Mouse (Mus musculus) heart, embryonic 16.5 days (tissue): Measurements from ENCODE around the gene Msi2. TPM values are rescaled to one million over a fixed set of nuclear protein-coding genes. Genes with fewer than 3 reads are reported as not detected.

ENCODE experiments used
- ATAC-seq: fragments of 200-750 bp; cut with Nextera tagmentation; replicated peaks from 2 replicates; pipeline ENCODE4 v1.8.0; 2017; ENCODE audit warnings: moderate number of reproducible peaks; ENCODE audit not compliant: insufficient read depth, low FRiP score; ENCODE audit errors: extremely low read depth
- H3K27ac ChIP-seq: fragments of 300-500 bp; sonication (generic); 2 replicates; pipeline ENCODE4 v1.5.1; 2014; ENCODE audit warnings: mild to moderate bottlenecking, low read length, control low read depth, moderate library complexity
- H3K27me3 ChIP-seq: fragments of 300-500 bp; sonication (generic); 2 replicates; pipeline ENCODE4 v1.6.1; 2014; ENCODE audit warnings: low read length, mixed read lengths; ENCODE audit not compliant: control insufficient read depth, insufficient read depth
- H3K36me3 ChIP-seq: fragments of 300-500 bp; sonication (generic); 2 replicates; pipeline ENCODE4 v1.6.1; 2014; ENCODE audit not compliant: control insufficient read depth, insufficient read depth
- H3K4me1 ChIP-seq: fragments of 300-500 bp; sonication (generic); 2 replicates; pipeline ENCODE4 v1.6.1; 2014; ENCODE audit warnings: low read length, mixed read lengths; ENCODE audit not compliant: control insufficient read depth, insufficient read depth
- H3K4me2 ChIP-seq: fragments of 300-500 bp; sonication (generic); 2 replicates; pipeline ENCODE4 v1.6.1; 2014; ENCODE audit warnings: low read depth, mild to moderate bottlenecking, control low read depth, low read length
- H3K4me3 ChIP-seq: fragments of 300-500 bp; sonication (generic); 2 replicates; pipeline ENCODE4 v1.5.1; 2014; ENCODE audit warnings: mild to moderate bottlenecking, control low read depth, low read length
- H3K9ac ChIP-seq: fragments of 300-500 bp; sonication (generic); 2 replicates; pipeline ENCODE4 v1.6.1; 2014; ENCODE audit warnings: low read length, control low read depth
- H3K9me3 ChIP-seq: fragments of 300-500 bp; sonication (generic); replicated peaks from 2 replicates; pipeline ENCODE4 v1.6.1; 2016; ENCODE audit warnings: low read length; ENCODE audit not compliant: control insufficient read depth
- WGBS: fragments of 180-500 bp; shearing (Covaris S2); extraction: QIAGEN DNeasy Blood & Tissue Kit; methylation state at CpG from one replicate; pipeline ENCODE4 v1.1.7; 2014; 5-methylcytosine and 5-hydroxymethylcytosine counted together
- polyA plus RNA-seq: library from polyadenylated mRNA; unstranded; fragments of >200 nt; fragmentation: Nextera tagmentation; extraction: Ambion mirVana; gene quantifications from 2 replicates; pipeline ENCODE4 v1.2.1, GENCODE M21; 2015

Gene Msi2
- polyA plus RNA-seq, 1 experiment from 2014 or later = 20.6 TPM

- no peaks in the 10 kb centered on the region for H3K9me3 ChIP-seq
- H3K4me2 ChIP-seq = no peak overlapping the region
- 56% methylated on average over 8 of the region's 8 CpGs for WGBS
- peaks cover 26% of the 10 kb centered on the region for H3K4me1 ChIP-seq
- no peak for ATAC-seq
- 0 out of 2 replicates have a peak overlapping the region, but pooled peaks have one; percentile 9 for H3K9ac ChIP-seq
- H3K27ac ChIP-seq = peak overlapping the region; percentile 83
- 0 out of 2 replicates have a peak, but pooled peaks cover 2% of the 10 kb centered on the region for H3K36me3 ChIP-seq
- H3K4me3 ChIP-seq = no peak overlapping the region
- H3K27me3 ChIP-seq = no peaks in the 10 kb centered on the region
These were observed 323.0 kb downstream of the Msi2 start for GRCm38 (mm10) chr11:88395076-88395990.

- ATAC-seq = no peak
- 0 out of 2 replicates have a peak overlapping the region, but pooled peaks have one; percentile 9 for H3K9ac ChIP-seq
- H3K4me2 ChIP-seq = peak overlapping the region; percentile 23; the same call in 1 of the 2 replicates
- H3K4me3 ChIP-seq = no peak overlapping the region
- H3K27me3 ChIP-seq = no peaks in the 10 kb centered on the region
- 0 out of 2 replicates have a peak, but pooled peaks cover 2% of the 10 kb centered on the region for H3K36me3 ChIP-seq
- H3K27ac ChIP-seq = peak overlapping the region; percentile 83
- no peaks in the 10 kb centered on the region for H3K9me3 ChIP-seq
- WGBS = 53% methylated on average over 19 of the region's 19 CpGs
- H3K4me1 ChIP-seq = peaks cover 23% of the 10 kb centered on the region
These were observed 323.8 kb downstream of the Msi2 start for GRCm38 (mm10) chr11:88394341-88395075.

DNA sequence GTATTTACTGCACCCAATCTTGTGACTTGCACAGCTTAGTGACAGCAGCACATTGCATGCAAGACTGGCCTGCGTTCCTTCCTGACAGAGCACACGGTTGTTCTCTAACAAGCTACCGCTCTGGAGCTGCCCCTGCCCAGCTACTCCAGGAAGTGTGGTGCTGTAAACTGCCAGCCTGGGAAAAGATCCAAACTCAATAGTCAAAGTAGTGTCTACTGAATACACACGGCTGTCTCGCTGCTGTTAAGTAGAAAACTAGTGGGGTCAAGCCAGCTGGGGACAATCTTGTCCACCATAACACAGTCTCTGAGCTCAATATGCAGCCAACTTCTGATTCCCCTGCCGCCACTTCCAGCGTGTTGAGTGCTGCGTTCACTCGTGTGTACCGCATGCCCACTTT, 325.6 kb downstream of the Msi2 start:
- Histone ChIP-seq H3K4me3 (no peak overlapping the region), H3K4me1 (peaks cover 21% of the 10 kb centered on the region), H3K9me3 (no peaks in the 10 kb centered on the region), H3K4me2 (no peak overlapping the region), H3K9ac (no peak overlapping the region), H3K36me3 (0 out of 2 replicates have a peak, but pooled peaks cover 2% of the 10 kb centered on the region), H3K27me3 (no peaks in the 10 kb centered on the region), H3K27ac (no peak overlapping the region)
- ATAC-seq = no peak
- WGBS = 67% methylated on average over 10 of the region's 10 CpGs

DNA sequence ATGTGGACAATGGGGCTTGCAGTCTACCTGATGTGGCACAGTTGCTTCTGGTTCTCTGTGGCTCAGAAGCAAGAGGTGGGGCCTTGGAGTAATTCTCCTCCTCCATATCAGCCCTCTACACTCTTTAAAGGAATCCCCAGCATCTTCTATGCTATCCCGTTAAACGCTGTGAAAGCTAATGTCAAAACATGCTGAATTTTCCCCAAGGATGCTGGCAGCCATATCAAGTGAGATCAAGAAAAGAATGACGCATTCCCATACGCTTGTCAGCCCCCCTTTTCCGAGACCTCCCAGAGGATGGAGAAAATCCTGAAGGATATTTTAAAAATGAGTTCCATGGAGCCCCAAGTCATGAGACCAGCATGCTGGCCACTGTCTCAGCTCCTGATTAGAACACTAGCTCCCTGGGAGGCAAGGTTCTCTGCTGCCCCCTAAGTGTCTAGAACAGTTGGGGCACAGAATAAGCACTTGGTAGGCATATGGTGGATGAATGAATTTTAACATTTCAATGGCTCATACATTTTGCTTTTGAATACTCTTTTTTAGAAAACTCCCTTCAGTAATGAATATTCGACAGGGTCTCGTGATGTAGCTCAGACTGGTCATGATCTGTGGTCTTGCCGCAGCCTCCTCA, 327.0 kb downstream of the Msi2 start:
- ATAC-seq = no peak
- Histone ChIP-seq H3K4me2 (no peak overlapping the region), H3K4me3 (no peak overlapping the region), H3K9ac (no peak overlapping the region), H3K27ac (no peak overlapping the region), H3K36me3 (0 out of 2 replicates have a peak, but pooled peaks cover 2% of the 10 kb centered on the region), H3K9me3 (no peaks in the 10 kb centered on the region), H3K27me3 (no peaks in the 10 kb centered on the region), H3K4me1 (peaks cover 35% of the 10 kb centered on the region)
- WGBS = 87% methylated on average over 8 of the region's 8 CpGs

DNA sequence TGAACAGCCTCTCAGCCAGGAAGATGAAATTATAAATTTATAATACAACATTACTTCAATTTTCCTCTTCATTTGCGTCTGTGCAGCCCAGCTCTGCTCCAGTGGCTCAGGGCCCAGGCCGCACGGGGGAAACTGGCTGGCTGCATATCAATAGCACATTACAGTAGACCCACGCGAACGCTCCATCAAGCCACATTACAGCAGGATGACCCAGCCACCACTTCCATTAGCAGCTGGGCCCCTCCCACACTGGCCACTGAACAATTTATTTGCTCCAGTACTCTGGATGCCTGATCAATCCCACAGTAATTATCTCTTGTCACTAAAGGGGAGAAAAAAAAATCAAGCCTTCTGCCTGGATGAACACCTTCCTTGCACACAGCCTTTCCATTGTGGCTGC, 328.8 kb downstream of the Msi2 start:
- Histone ChIP-seq H3K4me3 (no peak overlapping the region), H3K27ac (no peak overlapping the region), H3K9ac (no peak overlapping the region), H3K27me3 (no peaks in the 10 kb centered on the region), H3K4me1 (peaks cover 22% of the 10 kb centered on the region), H3K4me2 (no peak overlapping the region), H3K9me3 (no peaks in the 10 kb centered on the region), H3K36me3 (0 out of 2 replicates have a peak, but pooled peaks cover 2% of the 10 kb centered on the region)
- no peak for ATAC-seq
- 90% methylated on average over 6 of the region's 6 CpGs for WGBS

DNA sequence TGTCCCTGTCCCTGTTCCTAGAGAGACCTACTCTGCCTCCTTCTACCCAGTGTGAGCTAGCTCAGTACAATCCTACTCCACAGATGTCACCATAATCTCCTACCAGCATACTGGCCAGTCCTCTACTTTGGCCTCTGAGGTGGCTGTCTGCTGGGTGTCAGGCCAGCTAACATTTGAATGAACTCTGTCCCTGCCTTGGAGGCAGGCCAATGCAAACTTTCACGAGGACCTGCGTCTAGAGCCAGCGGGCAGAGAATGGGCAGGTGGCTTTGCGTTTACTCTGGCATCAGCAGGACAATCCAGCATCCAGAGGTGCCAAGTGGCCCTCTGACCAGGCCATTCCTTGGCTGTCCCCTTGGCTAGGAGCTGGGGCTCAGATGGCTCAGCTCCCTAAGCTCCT, 331.4 kb downstream of the Msi2 start:
- Histone ChIP-seq H3K4me3 (no peak overlapping the region), H3K9ac (no peak overlapping the region), H3K9me3 (no peaks in the 10 kb centered on the region), H3K4me2 (no peak overlapping the region), H3K36me3 (no peaks in the 10 kb centered on the region), H3K27me3 (no peaks in the 10 kb centered on the region), H3K4me1 (peaks cover 26% of the 10 kb centered on the region), H3K27ac (peak overlapping the region; percentile 21; the same call in 1 of the 2 replicates)
- 30% methylated on average over 4 of the region's 4 CpGs for WGBS
- no peak for ATAC-seq

- H3K4me2 ChIP-seq = no peak overlapping the region
- 51% methylated on average over 9 of the region's 9 CpGs for WGBS
- no peak overlapping the region for H3K9ac ChIP-seq
- no peaks in the 10 kb centered on the region for H3K36me3 ChIP-seq
- no peak for ATAC-seq
- H3K27ac ChIP-seq = no peak overlapping the region
- peaks cover 46% of the 10 kb centered on the region for H3K4me1 ChIP-seq
- no peaks in the 10 kb centered on the region for H3K9me3 ChIP-seq
- H3K4me3 ChIP-seq = no peak overlapping the region
- H3K27me3 ChIP-seq = no peaks in the 10 kb centered on the region
These were observed 335.9 kb downstream of the Msi2 start for GRCm38 (mm10) chr11:88382449-88382848.

DNA sequence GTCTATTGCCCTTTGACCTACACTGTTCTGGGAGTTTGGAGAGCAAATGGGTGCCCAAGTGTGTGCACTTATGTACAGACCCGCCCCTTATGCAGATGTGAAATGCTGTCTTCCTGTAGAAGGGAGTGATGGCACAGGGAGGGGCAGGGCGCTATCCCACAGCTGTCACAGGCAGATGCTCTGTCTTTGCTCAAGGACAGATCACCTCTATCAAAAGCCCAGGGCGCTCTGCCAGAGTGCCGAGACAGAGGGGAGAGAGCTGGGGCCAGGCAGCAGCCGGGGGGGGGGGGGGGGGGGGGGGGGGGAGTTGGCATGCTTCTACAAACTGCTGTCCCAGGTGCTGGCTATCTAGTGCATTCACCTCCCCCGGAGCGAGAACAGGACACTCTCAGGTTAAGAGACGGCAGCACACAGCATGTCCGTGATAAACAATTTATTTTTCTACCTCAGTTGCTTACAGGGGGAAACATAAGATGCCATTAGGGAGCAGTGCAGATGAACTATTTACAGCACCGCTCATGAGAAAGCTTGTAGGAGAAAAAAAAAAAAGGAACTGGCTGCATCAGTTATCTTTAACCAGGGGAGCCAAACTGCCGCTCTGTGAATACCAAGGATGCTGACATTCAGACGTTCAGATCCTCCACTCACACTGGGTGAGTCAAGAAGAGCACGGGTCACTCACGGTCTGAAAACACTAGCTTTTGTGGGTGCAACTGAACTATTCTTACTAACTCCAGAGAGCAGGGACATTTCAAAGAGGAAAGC, 337.0 kb downstream of the Msi2 start:
- H3K27ac ChIP-seq = peak overlapping the region; percentile 57
- WGBS = 30% methylated on average over 12 of the region's 14 CpGs
- H3K9ac ChIP-seq = no peak overlapping the region
- H3K4me3 ChIP-seq = no peak overlapping the region
- no peaks in the 10 kb centered on the region for H3K36me3 ChIP-seq
- peaks cover 35% of the 10 kb centered on the region for H3K4me1 ChIP-seq
- ATAC-seq = peak; percentile 65
- H3K4me2 ChIP-seq = peak overlapping the region; percentile 10; the same call in 1 of the 2 replicates
- H3K27me3 ChIP-seq = no peaks in the 10 kb centered on the region
- no peaks in the 10 kb centered on the region for H3K9me3 ChIP-seq
